Mouse (Mus musculus) bone marrow macrophage, adult 2 months (primary cell): ENCODE data around the gene Kcnj12. TPM values are rescaled to one million over a fixed set of nuclear protein-coding genes. Genes with fewer than 3 reads are reported as not detected.

Experiments
- H3K27ac ChIP-seq: 2 replicates; pipeline ENCODE4 v1.5.1; 2012; ENCODE audit warnings: low read depth, low read length; ENCODE audit not compliant: insufficient read depth
- H3K4me1 ChIP-seq: 2 replicates; pipeline ENCODE4 v1.6.1; 2012; ENCODE audit warnings: low read length; ENCODE audit not compliant: control insufficient read depth, insufficient read depth
- H3K4me3 ChIP-seq: 2 replicates; pipeline ENCODE4 v1.5.1; 2012; ENCODE audit warnings: mild to moderate bottlenecking, low read length, moderate library complexity; ENCODE audit not compliant: insufficient read depth
- CTCF ChIP-seq: IDR thresholded peaks from 2 replicates; pipeline ENCODE4 v1.5.1; 2012; ENCODE audit warnings: low read depth, mild to moderate bottlenecking, low read length, moderate library complexity
- POLR2A ChIP-seq: IDR thresholded peaks from 2 replicates; pipeline ENCODE4 v1.6.1; 2012; ENCODE audit warnings: mild to moderate bottlenecking, low read depth, low read length, borderline replicate concordance
- polyA plus RNA-seq: library from polyadenylated mRNA; stranded (reverse); fragments of >200 nt; gene quantifications from 2 replicates; pipeline ENCODE4 v1.2.4, GENCODE M21; 2012; ENCODE audit not compliant: missing spikeins, insufficient read depth, insufficient read length

The Kcnj12 gene
- polyA plus RNA-seq, 1 experiment, result not detected

- no peak for TF ChIP-seq CTCF
- TF ChIP-seq POLR2A, result no peak
Measured at GRCm38 (mm10) chr11:61068866-61069265, 46.5 kb downstream of the Kcnj12 start.

GRCm38 (mm10) chr11:61069645-61070044 lies 47.3 kb downstream of the Kcnj12 start:
- H3K4me1 ChIP-seq, result no peaks in the 10 kb centered on the region
- no peak overlapping the region for H3K27ac ChIP-seq
- H3K4me3 ChIP-seq, result no peak overlapping the region
- no peak for TF ChIP-seq CTCF
- TF ChIP-seq POLR2A, result no peak

More at GRCm38 (mm10) chr11:61068866-61069265, 46.5 kb downstream of the Kcnj12 start:
- Histone ChIP-seq H3K4me3 (no peak overlapping the region), H3K4me1 (no peaks in the 10 kb centered on the region), H3K27ac (no peak overlapping the region)

GRCm38 (mm10) chr11:61074646-61075317 lies 52.4 kb downstream of the Kcnj12 start:
- no peak overlapping the region for H3K27ac ChIP-seq
- no peak overlapping the region for H3K4me3 ChIP-seq
- no peaks in the 10 kb centered on the region for H3K4me1 ChIP-seq
- TF ChIP-seq CTCF, result no peak
- no peak for TF ChIP-seq POLR2A

GRCm38 (mm10) chr11:61075361-61076326 lies 53.3 kb downstream of the Kcnj12 start:
- no peaks in the 10 kb centered on the region for H3K4me1 ChIP-seq
- no peak overlapping the region for H3K4me3 ChIP-seq
- no peak overlapping the region for H3K27ac ChIP-seq
- no peak for TF ChIP-seq POLR2A
- TF ChIP-seq CTCF, result no peak

GRCm38 (mm10) chr11:61081624-61082023 lies 59.3 kb downstream of the Kcnj12 start:
- no peak overlapping the region for H3K27ac ChIP-seq
- no peak overlapping the region for H3K4me3 ChIP-seq
- TF ChIP-seq CTCF (no peak), POLR2A (no peak)
- H3K4me1 ChIP-seq, result no peaks in the 10 kb centered on the region

GRCm38 (mm10) chr11:61090195-61090594 lies 67.8 kb downstream of the Kcnj12 start:
- Histone ChIP-seq H3K27ac (no peak overlapping the region), H3K4me1 (no peaks in the 10 kb centered on the region)
- TF ChIP-seq CTCF (no peak), POLR2A (no peak)

GRCm38 (mm10) chr11:61091192-61091591 lies 68.8 kb downstream of the Kcnj12 start:
- H3K4me1 ChIP-seq, result no peaks in the 10 kb centered on the region
- H3K4me3 ChIP-seq, result no peak overlapping the region
- TF ChIP-seq POLR2A (no peak), CTCF (no peak)

More at GRCm38 (mm10) chr11:61090195-61090594, 67.8 kb downstream of the Kcnj12 start:
- no peak overlapping the region for H3K4me3 ChIP-seq

GRCm38 (mm10) chr11:61091642-61092262 lies 69.4 kb downstream of the Kcnj12 start:
- TF ChIP-seq CTCF (peak; percentile 53), POLR2A (no peak)
- Histone ChIP-seq H3K4me3 (no peak overlapping the region), H3K4me1 (no peaks in the 10 kb centered on the region), H3K27ac (no peak overlapping the region)

More at GRCm38 (mm10) chr11:61091192-61091591, 68.8 kb downstream of the Kcnj12 start:
- no peak overlapping the region for H3K27ac ChIP-seq

GRCm38 (mm10) chr11:61098046-61098445 lies 75.7 kb downstream of the Kcnj12 start:
- Histone ChIP-seq H3K27ac (no peak overlapping the region), H3K4me3 (no peak overlapping the region), H3K4me1 (no peaks in the 10 kb centered on the region)
- TF ChIP-seq CTCF (no peak), POLR2A (no peak)
